Mouse (Mus musculus): ENCODE data around the gene Dgat2.

Dgat2 gene

GRCm38 (mm10) chr7:99164873-99165410 lies 17.6 kb downstream of the Dgat2 start:
- in situ Hi-C loops (cut with MseI, MboI), result loop anchor here in 1 of 2 experiments (5.0 kb wide), 1 partner anchor 62 kb away; no protein-coding TSS in a partner anchor

DNA sequence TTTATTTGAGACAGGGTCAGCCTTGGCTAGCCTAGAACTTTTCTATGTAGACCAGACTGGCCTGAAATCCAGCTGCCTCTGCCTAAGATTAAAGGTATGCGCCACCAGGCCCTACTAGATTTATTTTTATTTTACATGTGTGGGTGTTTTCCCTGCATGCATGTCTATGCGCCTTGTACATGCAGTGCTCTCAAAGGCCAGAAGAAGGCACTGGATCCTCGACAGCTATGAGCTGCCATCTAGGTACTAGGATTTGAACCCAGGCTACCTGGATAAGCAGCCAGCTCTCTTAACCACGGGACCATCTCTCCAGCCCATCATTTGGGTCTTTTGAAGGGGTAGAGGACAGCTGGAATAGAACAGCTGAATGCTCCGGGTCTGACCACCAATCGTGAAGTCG lies 20.1 kb downstream of the Dgat2 start:
- in situ Hi-C loops (cut with MseI, MboI), result no loop called here

DNA sequence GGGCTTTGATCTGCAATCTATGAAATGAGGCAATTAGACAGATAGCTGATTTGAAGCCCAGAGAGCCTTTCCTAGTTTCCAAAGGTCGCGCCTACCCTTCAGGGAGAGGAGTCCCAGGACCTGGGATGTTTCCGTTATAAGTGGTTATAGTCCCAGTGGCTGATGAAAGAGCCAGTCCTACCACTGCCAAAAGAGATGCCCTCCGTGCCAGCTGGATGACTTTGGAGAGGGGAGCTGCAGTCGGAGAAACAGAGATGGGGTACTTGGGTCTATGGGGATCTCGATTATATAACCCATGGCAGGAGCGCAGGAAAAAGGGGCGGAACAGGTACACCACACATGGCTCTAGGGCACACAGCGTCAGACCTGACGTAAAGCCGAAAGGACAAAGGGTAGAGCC lies 20.6 kb downstream of the Dgat2 start:
- in situ Hi-C loops (cut with MseI, MboI), result no loop called here

GRCm38 (mm10) chr7:99161529-99161928 lies 21.0 kb downstream of the Dgat2 start:
- in situ Hi-C loops (cut with MseI, MboI), result no loop called here

- in situ Hi-C loops (cut with MseI, MboI), result no loop called here
Observed at GRCm38 (mm10) chr7:99160995-99161394, 21.5 kb downstream of the Dgat2 start.

DNA sequence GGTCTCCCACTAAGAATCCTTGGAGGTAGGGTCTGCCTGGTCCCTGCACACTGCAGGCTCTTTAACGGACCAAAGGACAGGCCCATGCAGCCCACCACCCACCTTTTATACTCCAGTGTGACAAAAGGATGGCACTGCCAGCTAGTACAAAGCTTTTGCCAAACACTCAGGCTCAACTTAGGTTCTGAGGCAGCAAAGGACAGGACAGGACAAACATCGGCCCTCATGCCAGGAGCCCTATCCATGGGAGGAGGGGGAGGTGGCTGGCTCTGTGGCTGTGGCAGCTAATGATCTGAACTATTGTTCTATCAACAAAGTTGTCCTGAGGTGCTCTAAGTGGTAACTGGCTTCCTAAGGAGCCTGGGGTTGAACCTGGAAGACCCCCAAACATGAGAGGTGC lies 23.1 kb downstream of the Dgat2 start:
- in situ Hi-C loops (cut with MseI, MboI), result no loop called here

GRCm38 (mm10) chr7:99158904-99159303 lies 23.6 kb downstream of the Dgat2 start:
- in situ Hi-C loops (cut with MseI, MboI), result no loop called here

- in situ Hi-C loops (cut with MseI, MboI), result no loop called here
Observed at GRCm38 (mm10) chr7:99158011-99158410, 24.5 kb downstream of the Dgat2 start.

DNA sequence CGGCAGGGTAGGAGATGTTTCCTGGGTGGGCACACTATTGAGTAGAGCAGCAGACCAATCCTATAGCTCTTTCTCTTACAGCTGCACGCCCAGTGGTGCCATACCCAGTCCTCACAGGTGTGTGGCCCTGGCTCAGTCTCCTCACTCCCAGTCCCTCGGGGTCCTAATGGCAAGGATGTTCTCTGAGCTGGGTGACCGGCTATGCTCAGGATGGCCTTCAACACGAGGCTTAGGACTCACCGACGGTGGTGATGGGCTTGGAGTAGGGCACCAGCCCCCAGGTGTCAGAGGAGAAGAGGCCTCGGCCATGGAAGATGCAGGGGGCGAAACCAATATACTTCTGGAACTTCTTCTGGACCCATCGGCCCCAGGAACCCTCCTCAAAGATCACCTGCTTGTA lies 25.8 kb downstream of the Dgat2 start:
- in situ Hi-C loops (cut with MseI, MboI), result no loop called here

DNA sequence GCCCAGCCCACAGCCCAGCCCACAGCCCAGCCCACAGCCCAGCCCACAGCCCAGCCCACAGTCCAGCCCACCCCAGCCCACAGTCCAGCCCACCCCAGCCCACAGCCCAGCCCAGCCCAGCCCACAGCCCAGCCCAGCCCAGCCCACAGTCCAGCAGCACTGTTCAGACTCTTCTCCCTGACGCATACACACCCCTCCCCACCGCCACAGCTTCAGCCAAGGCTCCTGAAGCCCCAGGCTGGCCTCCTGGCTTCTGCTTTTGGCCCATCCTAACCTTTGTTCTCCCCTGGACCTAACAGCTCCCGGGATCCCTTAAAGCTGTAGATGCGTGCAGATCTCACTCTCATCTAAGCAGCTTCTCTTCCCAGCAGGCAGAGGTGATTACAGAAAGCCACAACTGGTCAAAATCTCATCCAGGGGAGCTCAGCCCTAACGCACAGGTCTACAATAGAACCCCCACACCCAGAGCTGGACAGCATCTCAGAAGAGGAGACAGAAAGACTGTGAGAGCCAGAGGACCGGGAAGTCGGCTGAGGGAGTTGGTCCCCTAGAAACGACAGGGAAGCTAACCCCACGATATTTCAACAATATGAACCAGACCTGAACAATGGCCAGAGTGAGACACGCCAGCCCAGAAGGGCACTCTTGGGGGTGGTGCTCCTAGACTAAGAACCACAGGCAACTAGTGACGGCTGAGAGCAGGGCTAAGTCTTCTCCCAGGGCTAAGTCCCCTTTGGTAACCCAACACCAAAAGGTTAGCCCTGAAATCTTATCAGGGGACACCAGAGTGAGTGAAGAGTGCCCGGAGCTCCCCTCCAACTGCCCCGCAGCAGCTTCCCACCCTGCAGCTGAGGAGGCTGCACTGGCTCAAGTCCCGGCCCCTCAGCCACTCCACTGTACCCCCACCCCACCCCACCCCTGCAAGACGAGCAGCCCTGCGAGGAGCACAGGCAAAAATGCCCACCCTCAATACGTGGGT lies 26.9 kb downstream of the Dgat2 start:
- in situ Hi-C loops (cut with MseI, MboI), result no loop called here

DNA sequence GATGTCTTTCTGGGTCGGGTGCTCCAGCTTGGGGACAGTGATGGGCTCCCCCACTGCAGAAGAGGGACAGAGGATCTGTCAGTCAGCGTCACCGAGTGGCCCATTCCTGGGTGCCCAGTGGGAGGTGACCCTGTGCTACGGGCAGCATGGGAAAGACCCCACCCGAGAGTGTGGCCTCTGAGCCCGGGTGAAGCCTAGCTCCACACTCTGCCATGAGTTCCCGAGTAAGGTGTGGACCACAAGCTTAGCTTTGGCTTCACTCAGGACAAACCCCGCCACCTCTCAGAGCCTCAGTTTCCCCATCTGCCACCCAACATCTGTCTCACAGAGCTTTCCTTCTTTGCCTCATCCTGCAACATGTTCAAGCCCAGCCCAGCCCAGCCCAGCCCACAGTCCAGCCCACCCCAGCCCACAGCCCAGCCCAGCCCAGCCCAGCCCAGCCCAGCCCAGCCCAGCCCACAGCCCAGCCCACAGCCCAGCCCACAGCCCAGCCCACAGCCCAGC lies 27.8 kb downstream of the Dgat2 start:
- in situ Hi-C loops (cut with MseI, MboI), result loop anchor here in 1 of 2 experiments (5.0 kb wide), 1 partner anchor 47 kb away; no protein-coding TSS in a partner anchor

- in situ Hi-C loops (cut with MseI, MboI), result loop anchor here in 1 of 2 experiments (5.0 kb wide), 1 partner anchor 46 kb away; no protein-coding TSS in a partner anchor
Observed at GRCm38 (mm10) chr7:99153686-99154202, 28.8 kb downstream of the Dgat2 start.

GRCm38 (mm10) chr7:99152756-99153155 lies 29.8 kb downstream of the Dgat2 start:
- in situ Hi-C loops (cut with MseI, MboI), result loop anchor here in 1 of 2 experiments (5.0 kb wide), 1 partner anchor 45 kb away; no protein-coding TSS in a partner anchor

DNA sequence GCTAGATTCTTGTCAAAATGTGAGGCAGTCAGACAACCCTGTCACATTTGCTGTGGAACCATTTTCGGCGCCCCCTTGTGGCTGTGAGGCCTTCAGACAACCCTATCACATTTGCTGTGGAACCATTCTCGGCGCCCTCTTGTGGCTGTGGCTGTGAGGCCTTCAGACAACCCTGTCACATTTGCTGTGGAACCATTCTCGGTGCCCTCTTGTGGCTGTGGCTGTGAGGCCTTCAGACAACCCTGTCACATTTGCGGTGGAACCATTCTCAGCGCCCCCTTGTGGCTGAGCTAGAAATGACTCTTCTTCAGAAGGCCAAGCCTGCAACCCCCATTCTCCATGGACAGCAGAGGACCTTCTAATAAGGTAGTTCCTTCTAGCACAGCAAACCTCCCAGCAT lies 31.2 kb downstream of the Dgat2 start:
- in situ Hi-C loops (cut with MseI, MboI), result loop anchor here in 1 of 2 experiments (5.0 kb wide), 1 partner anchor 44 kb away; no protein-coding TSS in a partner anchor

DNA sequence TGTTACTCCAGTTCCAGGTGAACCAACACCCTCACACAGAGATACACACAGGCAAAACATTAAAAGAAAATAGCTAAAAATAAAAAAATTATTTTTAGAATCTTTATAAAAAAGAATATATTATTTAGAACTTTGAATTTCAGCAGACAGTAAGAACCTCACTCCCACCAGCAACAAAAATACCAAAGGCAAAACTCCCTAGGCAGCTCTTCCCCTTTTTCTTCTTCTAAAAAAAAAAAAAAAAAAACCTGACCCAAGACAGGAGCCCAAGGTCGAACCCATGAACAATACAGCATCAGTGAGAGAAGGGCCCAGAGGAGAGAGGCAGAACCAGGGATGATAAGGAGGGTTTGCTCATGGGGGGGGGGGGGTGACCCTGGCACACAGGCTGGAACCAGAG lies 33.5 kb downstream of the Dgat2 start:
- in situ Hi-C loops (cut with MseI, MboI), result loop anchor here in 1 of 2 experiments (5.0 kb wide), 1 partner anchor 37 kb away; no protein-coding TSS in a partner anchor

- in situ Hi-C loops (cut with MseI, MboI), result loop anchor here in 1 of 2 experiments (5.0 kb wide), 1 partner anchor 35 kb away; no protein-coding TSS in a partner anchor
Observed at GRCm38 (mm10) chr7:99147494-99147893, 35.0 kb downstream of the Dgat2 start.

GRCm38 (mm10) chr7:99146906-99147305 lies 35.6 kb downstream of the Dgat2 start:
- in situ Hi-C loops (cut with MseI, MboI), result loop anchor here in 1 of 2 experiments (5.0 kb wide), 1 partner anchor 35 kb away; no protein-coding TSS in a partner anchor

DNA sequence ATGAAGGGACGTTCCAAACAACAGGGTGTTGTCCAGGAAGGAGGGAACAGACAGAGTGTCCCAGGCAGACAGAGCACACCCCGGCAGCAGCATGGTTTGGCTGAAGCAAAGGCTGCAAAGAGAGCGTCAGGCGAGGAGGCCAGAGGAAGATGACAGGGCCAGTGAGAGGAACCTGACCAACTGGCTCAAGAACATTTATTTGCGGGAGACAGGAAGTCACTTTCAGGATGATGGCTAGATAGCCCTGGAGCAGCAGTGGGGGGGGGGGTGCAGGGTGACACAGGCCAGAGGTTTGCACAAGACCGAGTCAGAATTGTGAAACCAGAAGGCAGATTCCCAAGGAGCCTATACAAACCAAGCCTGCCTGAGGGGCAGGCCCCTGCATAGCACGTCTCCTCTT lies 36.5 kb downstream of the Dgat2 start:
- in situ Hi-C loops (cut with MseI, MboI), result loop anchor here in 1 of 2 experiments (5.0 kb wide), 1 partner anchor 34 kb away; no protein-coding TSS in a partner anchor

DNA sequence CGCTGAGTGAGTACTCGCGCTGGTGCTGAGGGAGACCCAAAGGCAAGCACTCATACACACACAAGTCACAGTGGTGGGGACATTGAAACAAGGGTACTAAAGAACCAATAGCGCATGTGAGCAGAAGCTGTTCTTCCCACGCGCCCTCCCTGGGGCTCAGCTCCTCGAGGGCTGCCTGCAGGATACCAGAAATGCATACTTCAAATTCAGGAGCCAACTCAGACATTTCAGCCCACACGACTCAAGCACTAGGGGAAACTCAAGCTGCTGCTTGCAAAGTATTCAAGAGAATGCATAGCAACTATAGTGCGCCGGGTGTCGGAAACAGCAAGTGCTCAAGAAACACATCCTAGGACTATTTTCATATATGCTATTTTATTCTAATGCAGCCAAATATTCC lies 37.9 kb downstream of the Dgat2 start:
- in situ Hi-C loops (cut with MseI, MboI), result loop anchor here in 1 of 2 experiments (5.0 kb wide), 1 partner anchor 32 kb away; no protein-coding TSS in a partner anchor

GRCm38 (mm10) chr7:99143244-99143643 lies 39.3 kb downstream of the Dgat2 start:
- in situ Hi-C loops (cut with MseI, MboI), result no loop called here

DNA sequence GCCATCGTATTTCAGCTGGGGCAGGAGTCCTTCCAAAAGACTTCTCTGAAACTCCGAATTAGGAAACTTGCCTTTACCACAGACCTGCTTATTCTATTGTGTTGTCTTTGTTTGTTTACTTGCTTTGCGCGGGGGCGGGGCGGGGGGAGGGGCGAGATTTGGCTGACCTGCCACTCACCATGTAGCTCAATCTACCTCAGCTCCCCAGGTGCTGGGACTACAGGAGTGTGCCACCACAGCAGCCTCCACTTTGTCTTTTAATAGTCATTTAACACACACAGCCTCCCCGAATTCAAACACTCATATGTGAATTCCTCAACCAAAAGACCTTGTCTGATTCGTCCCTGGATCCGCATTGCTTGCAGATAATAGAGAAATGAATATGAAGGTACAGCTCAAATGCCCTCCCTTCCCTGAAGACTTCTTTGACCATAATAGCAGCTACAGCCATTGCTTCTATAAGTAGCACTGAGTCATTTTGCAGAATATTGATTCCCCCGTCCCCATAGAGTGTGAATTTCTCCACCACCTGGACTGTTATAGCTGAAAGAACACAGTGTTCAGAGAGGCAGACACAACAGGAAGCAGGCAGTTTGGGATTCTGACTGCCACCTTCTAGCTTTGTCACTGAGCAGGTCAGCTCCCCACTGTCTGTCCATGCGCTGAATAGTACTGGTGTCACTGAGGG lies 40.5 kb downstream of the Dgat2 start:
- in situ Hi-C loops (cut with MseI, MboI), result no loop called here
